Mouse (Mus musculus) heart, postnatal 0 days (tissue): ENCODE data around the gene Ube2r2. TPM values are rescaled to one million over a fixed set of nuclear protein-coding genes. Genes with fewer than 3 reads are reported as not detected.

Experiments
- ATAC-seq: fragments of 200-750 bp; cut with Nextera tagmentation; 2 replicates; pipeline ENCODE4 v1.8.0; 2017; ENCODE audit warnings: low read depth, moderate number of reproducible peaks, moderate library complexity; ENCODE audit not compliant: insufficient read depth
- DNase-seq: peaks from one replicate; pipeline ENCODE4 v3.0.0-alpha.2; 2016; ENCODE audit warnings: low spot score
- H3K27ac ChIP-seq: fragments of 300-500 bp; sonication (generic); 2 replicates; pipeline ENCODE4 v1.5.1; 2014; ENCODE audit warnings: low read depth, mild to moderate bottlenecking
- H3K27me3 ChIP-seq: fragments of 300-500 bp; sonication (generic); 2 replicates; pipeline ENCODE4 v1.6.1; 2014; ENCODE audit warnings: low read length, mixed read lengths; ENCODE audit not compliant: control insufficient read depth, insufficient read depth
- H3K36me3 ChIP-seq: fragments of 300-500 bp; sonication (generic); replicated peaks from 2 replicates; pipeline ENCODE4 v1.6.1; 2014; ENCODE audit warnings: low read length, mixed read lengths; ENCODE audit not compliant: control insufficient read depth, insufficient read depth
- H3K4me1 ChIP-seq: fragments of 300-500 bp; sonication (generic); 2 replicates; pipeline ENCODE4 v1.6.1; 2014; ENCODE audit warnings: antibody characterized with exemption; ENCODE audit not compliant: control insufficient read depth, insufficient read depth
- H3K4me2 ChIP-seq: fragments of 300-500 bp; sonication (generic); 2 replicates; pipeline ENCODE4 v1.6.1; 2014; ENCODE audit warnings: low read depth, mild to moderate bottlenecking, low read length, moderate library complexity
- H3K4me3 ChIP-seq: fragments of 300-500 bp; sonication (generic); 2 replicates; pipeline ENCODE4 v1.5.1; 2014; ENCODE audit warnings: low read depth, low read length
- H3K9ac ChIP-seq: fragments of 300-500 bp; sonication (generic); replicated peaks from 2 replicates; pipeline ENCODE4 v1.6.1; 2014; ENCODE audit warnings: low read depth, low read length, mixed read lengths
- H3K9me3 ChIP-seq: fragments of 300-500 bp; sonication (generic); replicated peaks from 2 replicates; pipeline ENCODE4 v1.6.1; 2016; ENCODE audit warnings: low read length; ENCODE audit not compliant: control insufficient read depth
- CTCF ChIP-seq: IDR thresholded peaks from 2 replicates; pipeline ENCODE4 v1.5.1; 2016; ENCODE audit warnings: antibody characterized with exemption, control low read depth, low read depth
- EP300 ChIP-seq: IDR thresholded peaks from 2 replicates; pipeline ENCODE4 v1.6.1; 2016; ENCODE audit warnings: antibody characterized with exemption, low read depth
- WGBS: fragments of 180-500 bp; shearing (Covaris S2); extraction: QIAGEN DNeasy Blood & Tissue Kit; methylation state at CpG from one replicate; pipeline ENCODE4 v1.1.7; 2014; 5-methylcytosine and 5-hydroxymethylcytosine counted together
- polyA plus RNA-seq: library from polyadenylated mRNA; unstranded; fragments of >200 nt; fragmentation: Nextera tagmentation; extraction: Ambion mirVana; gene quantifications from 2 replicates; pipeline ENCODE4 v1.2.1, GENCODE M21; 2015
- total RNA-seq: library from RNA; depleted of rRNA; stranded (reverse); fragments of >200 nt; gene quantifications from 2 replicates; pipeline ENCODE4 v1.2.3, GENCODE M21; 2014; ENCODE audit warnings: low replicate concordance

Gene Ube2r2
- total and polyA plus RNA-seq, 2 experiments from 2014 or later: 48.9 to 60.9 TPM

GRCm38 (mm10) chr4:41161232-41161631 lies 25.7 kb downstream of the Ube2r2 start:
- Histone ChIP-seq H3K36me3 (no peaks in the 10 kb centered on the region), H3K27me3 (no peaks in the 10 kb centered on the region), H3K9ac (no peak overlapping the region), H3K4me1 (peaks cover 11% of the 10 kb centered on the region), H3K4me2 (no peak overlapping the region), H3K9me3 (no peaks in the 10 kb centered on the region), H3K4me3 (no peak overlapping the region), H3K27ac (no peak overlapping the region)
- TF ChIP-seq EP300: no peak
- no peak for TF ChIP-seq CTCF
- 95% methylated on average over 3 of the region's 3 CpGs for WGBS
- DNase-seq (no peak), ATAC-seq (no peak)

- Histone ChIP-seq H3K4me1 (peaks cover 4% of the 10 kb centered on the region; the same call in 1 of the 2 replicates), H3K4me3 (no peak overlapping the region), H3K9ac (no peak overlapping the region), H3K4me2 (no peak overlapping the region), H3K9me3 (no peaks in the 10 kb centered on the region), H3K36me3 (no peaks in the 10 kb centered on the region), H3K27ac (no peak overlapping the region), H3K27me3 (no peaks in the 10 kb centered on the region)
- no peak for DNase-seq
- 25% methylated on average over 2 of the region's 2 CpGs for WGBS
- TF ChIP-seq CTCF: no peak
- TF ChIP-seq EP300: no peak
- no peak for ATAC-seq
These were observed 29.4 kb downstream of the Ube2r2 start for GRCm38 (mm10) chr4:41164974-41165373.

DNA sequence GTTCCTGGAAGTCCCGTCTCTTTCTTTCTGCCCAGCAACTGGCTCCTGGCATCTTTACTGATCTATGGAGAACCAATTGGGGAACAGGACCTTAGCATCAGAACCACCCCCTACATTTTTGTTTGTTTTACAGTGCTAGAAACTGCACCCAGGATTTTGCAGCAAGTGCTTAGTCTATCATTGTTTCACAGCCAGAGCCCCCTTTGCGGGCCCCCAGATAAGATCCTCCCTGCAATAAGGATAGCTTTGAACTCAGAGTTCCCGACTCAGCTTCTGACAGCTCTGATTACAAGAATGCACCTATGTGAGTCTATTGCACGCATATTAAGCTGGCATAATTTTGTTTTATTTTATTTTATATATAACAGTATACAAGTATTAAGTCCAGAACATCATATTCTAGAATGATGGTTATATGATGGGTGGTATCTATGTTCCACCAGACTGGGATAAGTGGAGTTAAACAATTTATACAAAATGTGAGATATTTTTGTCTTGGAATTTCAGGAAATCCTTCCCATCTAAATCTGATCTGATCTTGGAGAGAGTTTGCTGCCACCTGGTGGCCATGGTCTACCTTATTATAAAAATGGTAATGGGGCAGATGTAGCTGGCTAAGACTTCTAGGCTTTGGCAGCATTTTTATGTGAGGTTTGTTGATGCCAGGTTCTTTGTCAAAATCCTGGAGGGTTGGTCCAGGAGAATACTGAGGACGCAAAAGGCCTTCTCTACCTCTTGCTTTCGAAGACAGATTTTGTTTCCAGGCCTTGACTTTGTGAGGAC lies 30.3 kb downstream of the Ube2r2 start:
- ATAC-seq (no peak), DNase-seq (peak; percentile 64)
- Histone ChIP-seq H3K4me2 (no peak overlapping the region), H3K4me3 (no peak overlapping the region), H3K36me3 (no peaks in the 10 kb centered on the region), H3K4me1 (peaks cover 4% of the 10 kb centered on the region; the same call in 1 of the 2 replicates), H3K9me3 (no peaks in the 10 kb centered on the region), H3K9ac (no peak overlapping the region), H3K27ac (no peak overlapping the region; the same call in 1 of the 2 replicates), H3K27me3 (no peaks in the 10 kb centered on the region)
- no peak for TF ChIP-seq EP300
- TF ChIP-seq CTCF: peak; percentile 67
- WGBS: 51% methylated on average over 6 of the region's 6 CpGs

DNA sequence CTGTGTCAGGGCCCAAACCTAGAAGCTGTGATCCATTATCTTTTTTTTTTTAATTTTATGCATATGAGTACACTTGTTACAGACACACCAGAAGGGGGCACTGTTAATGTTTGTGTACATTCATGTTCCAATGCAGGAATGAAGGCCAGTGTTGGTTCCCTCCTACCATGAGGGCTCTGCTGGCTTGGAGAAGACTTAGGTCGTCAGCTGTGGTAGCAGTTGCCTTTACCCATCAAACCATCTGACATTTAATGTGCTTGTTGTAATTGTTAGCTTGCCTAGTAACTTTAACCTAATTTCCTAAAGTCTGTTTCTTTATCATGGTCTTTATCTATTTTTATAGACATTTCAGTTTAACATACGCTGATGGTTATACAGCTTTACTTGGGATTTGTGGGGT lies 35.4 kb downstream of the Ube2r2 start:
- 0 out of 2 replicates have a peak, but pooled peaks cover 8% of the 10 kb centered on the region for H3K36me3 ChIP-seq
- H3K4me1 ChIP-seq: no peaks in the 10 kb centered on the region
- DNase-seq: no peak
- ATAC-seq: no peak
- H3K9ac ChIP-seq: no peak overlapping the region
- no peak overlapping the region for H3K4me3 ChIP-seq
- WGBS: 89% methylated on average over 2 of the region's 2 CpGs
- H3K27me3 ChIP-seq: no peaks in the 10 kb centered on the region
- H3K9me3 ChIP-seq: no peaks in the 10 kb centered on the region
- no peak overlapping the region for H3K4me2 ChIP-seq
- TF ChIP-seq CTCF: no peak
- no peak overlapping the region for H3K27ac ChIP-seq

- WGBS: 56% methylated on average over 2 of the region's 2 CpGs
- DNase-seq (no peak), ATAC-seq (no peak)
- Histone ChIP-seq H3K36me3 (peaks cover 30% of the 10 kb centered on the region), H3K4me3 (no peak overlapping the region), H3K4me1 (no peaks in the 10 kb centered on the region), H3K4me2 (no peak overlapping the region), H3K9me3 (no peaks in the 10 kb centered on the region), H3K9ac (no peak overlapping the region), H3K27me3 (no peaks in the 10 kb centered on the region), H3K27ac (no peak overlapping the region)
- TF ChIP-seq CTCF: no peak
- no peak for TF ChIP-seq EP300
These were observed 39.1 kb downstream of the Ube2r2 start for GRCm38 (mm10) chr4:41174631-41175030.
